In genomic region chr13:35070485-35071472, GRCm38 (mm10) we compare ENCODE assay signal across 23 mouse cellular contexts. TPM values are rescaled to one million over a fixed set of nuclear protein-coding genes. Genes with fewer than 3 reads are reported as not detected.
DNase-seq lines count a peak whose midpoint lies in the region; ATAC-seq and TF ChIP-seq lines count a peak whose summit lies in the region.
"Had no signal": no experiment of that assay in that cellular context is flagged by ENCODE, and none has a peak within 500 bp of the region (broad histone marks: within the 10 kb centered on the region; RNA-seq: fewer than 3 reads in every experiment).

No protein-coding gene starts in this region.

- no peaks in the 10 kb centered on the region for H3K4me1 ChIP-seq in embryonic facial prominence, embryonic 14.5 days (ENCODE audit: control insufficient read depth, insufficient read depth, low read length)
- H3K4me1 ChIP-seq in embryonic facial prominence, embryonic 10.5 days: peaks cover 7% of the 10 kb centered on the region
- no peaks in the 10 kb centered on the region for H3K4me1 ChIP-seq in hindbrain, embryonic 16.5 days (ENCODE audit: control insufficient read depth, insufficient read depth, low read depth, low read length)
- H3K4me1 ChIP-seq in hindbrain, embryonic 12.5 days: no peaks in the 10 kb centered on the region
- H3K4me1 ChIP-seq in midbrain, postnatal 0 days (ENCODE audit: insufficient read depth, low read length): no peaks in the 10 kb centered on the region; the same call in 1 of the 2 replicates
- H3K4me1 ChIP-seq: embryonic facial prominence, embryonic 13.5 days; heart, embryonic 15.5 days; kidney, embryonic 15.5 days; lung, embryonic 15.5 days had no signal

- H3K9ac ChIP-seq in embryonic facial prominence, embryonic 14.5 days (ENCODE audit: low read depth, low read length): no peak overlapping the region
- H3K9ac ChIP-seq in hindbrain, embryonic 16.5 days (ENCODE audit: low read depth, low read length): no peak overlapping the region
- H3K9ac ChIP-seq in hindbrain, embryonic 12.5 days: no peak overlapping the region
- H3K9ac ChIP-seq in midbrain, postnatal 0 days (replicated peaks; ENCODE audit: low read length, poor library complexity, severe bottlenecking): no peak overlapping the region
- H3K9ac ChIP-seq: embryonic facial prominence, embryonic 13.5 days; heart, embryonic 15.5 days; kidney, embryonic 15.5 days; limb, embryonic 13.5 days; lung, embryonic 15.5 days had no signal

- no peak for ATAC-seq in embryonic facial prominence, embryonic 14.5 days (ENCODE audit: low read depth)
- ATAC-seq in hindbrain, embryonic 16.5 days: peak; percentile 40; the same call in 1 of the 2 replicates
- ATAC-seq in hindbrain, embryonic 12.5 days (ENCODE audit: low FRiP score): no peak
- no peak for ATAC-seq in midbrain, postnatal 0 days (ENCODE audit: low FRiP score)
- ATAC-seq: intestine, postnatal 0 days had no signal

- WGBS in embryonic facial prominence, embryonic 14.5 days: 68% methylated on average over 9 of the region's 9 CpGs
- WGBS in embryonic facial prominence, embryonic 10.5 days: 84% methylated on average over 9 of the region's 9 CpGs
- 62% methylated on average over 9 of the region's 9 CpGs for WGBS in hindbrain, embryonic 16.5 days
- WGBS in hindbrain, embryonic 12.5 days: 63% methylated on average over 9 of the region's 9 CpGs
- WGBS in midbrain, postnatal 0 days: 56% methylated on average over 9 of the region's 9 CpGs

- H3K9me3 ChIP-seq in embryonic facial prominence, embryonic 14.5 days (ENCODE audit: control insufficient read depth, low read length): no peaks in the 10 kb centered on the region
- H3K9me3 ChIP-seq in embryonic facial prominence, embryonic 10.5 days: no peaks in the 10 kb centered on the region
- no peaks in the 10 kb centered on the region for H3K9me3 ChIP-seq in hindbrain, embryonic 16.5 days (ENCODE audit: control insufficient read depth, low read length)
- no peaks in the 10 kb centered on the region for H3K9me3 ChIP-seq in hindbrain, embryonic 12.5 days (replicated peaks)
- H3K9me3 ChIP-seq in midbrain, postnatal 0 days (ENCODE audit: low read length): no peaks in the 10 kb centered on the region
- H3K9me3 ChIP-seq: embryonic facial prominence, embryonic 13.5 days; G1E; heart, embryonic 15.5 days; kidney, embryonic 15.5 days; limb, embryonic 13.5 days; lung, embryonic 15.5 days had no signal

- no peak for TF ChIP-seq POLR2A in brain, embryonic 14.5 days (IDR thresholded peaks at IDR 0.05; ENCODE audit: borderline replicate concordance, extremely low read depth, insufficient read depth, insufficient read length, poor library complexity, severe bottlenecking)

- H3K27me3 ChIP-seq in embryonic facial prominence, embryonic 14.5 days (replicated peaks; ENCODE audit: control insufficient read depth, insufficient read depth, low read length): no peaks in the 10 kb centered on the region
- no peaks in the 10 kb centered on the region for H3K27me3 ChIP-seq in embryonic facial prominence, embryonic 10.5 days (replicated peaks; ENCODE audit: low read depth, poor library complexity, severe bottlenecking)
- H3K27me3 ChIP-seq in hindbrain, embryonic 16.5 days (replicated peaks; ENCODE audit: control insufficient read depth, insufficient read depth, low read length): no peaks in the 10 kb centered on the region
- H3K27me3 ChIP-seq in hindbrain, embryonic 12.5 days: no peaks in the 10 kb centered on the region
- no peaks in the 10 kb centered on the region for H3K27me3 ChIP-seq in midbrain, postnatal 0 days (ENCODE audit: insufficient read depth, low read length)
- H3K27me3 ChIP-seq: embryonic facial prominence, embryonic 13.5 days; heart, embryonic 15.5 days; kidney, embryonic 15.5 days; limb, embryonic 13.5 days; lung, embryonic 15.5 days had no signal

- no peak for TF ChIP-seq CTCF in brain, embryonic 14.5 days (IDR thresholded peaks at IDR 0.05; ENCODE audit: borderline replicate concordance, extremely low read depth, insufficient read depth, insufficient read length)
- no peak for TF ChIP-seq CTCF in midbrain, postnatal 0 days (IDR thresholded peaks at IDR 0.05)

- no peak overlapping the region for H3K27ac ChIP-seq in embryonic facial prominence, embryonic 14.5 days (replicated peaks; ENCODE audit: low read depth, low read length)
- no peak overlapping the region for H3K27ac ChIP-seq in embryonic facial prominence, embryonic 10.5 days (replicated peaks)
- H3K27ac ChIP-seq in hindbrain, embryonic 16.5 days (ENCODE audit: low read depth, low read length): no peak overlapping the region
- H3K27ac ChIP-seq in hindbrain, embryonic 12.5 days: no peak overlapping the region
- no peak overlapping the region for H3K27ac ChIP-seq in midbrain, postnatal 0 days (ENCODE audit: low read depth, low read length)
- H3K27ac ChIP-seq: embryonic facial prominence, embryonic 13.5 days; heart, embryonic 15.5 days; kidney, embryonic 15.5 days; limb, embryonic 13.5 days; lung, embryonic 15.5 days had no signal

- no peak overlapping the region for H3K4me2 ChIP-seq in embryonic facial prominence, embryonic 14.5 days (ENCODE audit: low read depth, low read length)
- H3K4me2 ChIP-seq in hindbrain, embryonic 16.5 days (ENCODE audit: low read length): no peak overlapping the region
- H3K4me2 ChIP-seq in hindbrain, embryonic 12.5 days (replicated peaks): no peak overlapping the region
- H3K4me2 ChIP-seq in midbrain, postnatal 0 days (ENCODE audit: low read depth, low read length, poor library complexity, severe bottlenecking): no peak overlapping the region
- H3K4me2 ChIP-seq: embryonic facial prominence, embryonic 13.5 days; heart, embryonic 15.5 days; kidney, embryonic 15.5 days; limb, embryonic 13.5 days; liver, embryonic 11.5 days; lung, embryonic 15.5 days had no signal

- no peak overlapping the region for H3K4me3 ChIP-seq in embryonic facial prominence, embryonic 14.5 days (ENCODE audit: low read depth, low read length)
- H3K4me3 ChIP-seq in embryonic facial prominence, embryonic 10.5 days: no peak overlapping the region
- H3K4me3 ChIP-seq in hindbrain, embryonic 16.5 days (ENCODE audit: low read length): no peak overlapping the region
- no peak overlapping the region for H3K4me3 ChIP-seq in hindbrain, embryonic 12.5 days
- no peak overlapping the region for H3K4me3 ChIP-seq in midbrain, postnatal 0 days (ENCODE audit: low read depth, low read length)
- H3K4me3 ChIP-seq: embryonic facial prominence, embryonic 13.5 days; erythroblast, embryonic 14.5 days; heart, embryonic 15.5 days; kidney, embryonic 15.5 days; limb, embryonic 13.5 days; lung, embryonic 15.5 days had no signal

- DNase-seq in embryonic facial prominence, embryonic 14.5 days (ENCODE audit: low spot score): peak; percentile 15
- no peak for DNase-seq in embryonic facial prominence, embryonic 10.5 days (ENCODE audit: low spot score)
- peak; percentile 29 for DNase-seq in brain, embryonic 14.5 days (ENCODE audit: low read depth)
- peak; percentile 8 for DNase-seq in midbrain, postnatal 0 days (ENCODE audit: low spot score)
- no peak for DNase-seq in natural killer cell, adult 2 months (ENCODE audit: low spot score in 2 of 2)
- DNase-seq: adrenal gland, postnatal 10 days; cerebellum, adult 11-12 months; cerebellum, adult 9-11 months; embryo, embryonic 11 days; gastrocnemius, postnatal 10 days; kidney, postnatal 25 days; thymus, postnatal 4 days had no signal

- no peaks in the 10 kb centered on the region for H3K36me3 ChIP-seq in embryonic facial prominence, embryonic 14.5 days (ENCODE audit: control insufficient read depth, insufficient read depth, low read length)
- H3K36me3 ChIP-seq in embryonic facial prominence, embryonic 10.5 days (replicated peaks): no peaks in the 10 kb centered on the region
- no peaks in the 10 kb centered on the region for H3K36me3 ChIP-seq in hindbrain, embryonic 16.5 days (ENCODE audit: control insufficient read depth, insufficient read depth, low read length)
- H3K36me3 ChIP-seq in hindbrain, embryonic 12.5 days: no peaks in the 10 kb centered on the region
- H3K36me3 ChIP-seq in midbrain, postnatal 0 days (ENCODE audit: insufficient read depth, low read length): no peaks in the 10 kb centered on the region
- H3K36me3 ChIP-seq: embryonic facial prominence, embryonic 13.5 days; G1E; heart, embryonic 15.5 days; kidney, embryonic 15.5 days; limb, embryonic 13.5 days; lung, embryonic 15.5 days had no signal

RNA-seq across cellular contexts. Expression of gene Eci2, which starts 43.9 kb away (rescaled TPM):
- polyA plus RNA-seq in embryonic facial prominence, embryonic 14.5 days (2014; fragmentation: Nextera tagmentation; extraction: Ambion mirVana): 129 and 147 TPM in 2 replicates
- 91.2 and 105 TPM in 2 replicates for polyA plus RNA-seq in embryonic facial prominence, embryonic 10.5 days (2016; fragmentation: Nextera tagmentation; extraction: Ambion mirVana)
- polyA plus RNA-seq in hindbrain, embryonic 16.5 days (2015; fragmentation: Nextera tagmentation; extraction: Ambion mirVana): 111 and 121 TPM in 2 replicates
- polyA plus RNA-seq in hindbrain, embryonic 12.5 days (2016; fragmentation: Nextera tagmentation; extraction: Ambion mirVana): 122 TPM in 2 replicates
- 84.8 and 85.1 TPM in 2 replicates for polyA plus RNA-seq in brain, embryonic 14.5 days (2012; rRNA removed)
- 97.7 and 110 TPM in 2 replicates for total RNA-seq in midbrain, postnatal 0 days (2014; rRNA removed)
- polyA plus RNA-seq in midbrain, postnatal 0 days (2015; fragmentation: Nextera tagmentation; extraction: Ambion mirVana): 95.3 and 99.5 TPM in 2 replicates

Comparison
In these comparisons a context has a peak if more than half of its experiments do, and no peak if none do; other contexts are left out.
1. DNase-seq: peak in embryonic facial prominence, embryonic 14.5 days (single experiment), brain, embryonic 14.5 days (single experiment) and midbrain, postnatal 0 days (single experiment); none in embryonic facial prominence, embryonic 10.5 days (single experiment) and natural killer cell, adult 2 months (0 of 2).